Mouse (Mus musculus) lung, adult 2 months (tissue): ENCODE results near the gene Galns. TPM values are rescaled to one million over a fixed set of nuclear protein-coding genes. Genes with fewer than 3 reads are reported as not detected.

Experiments
- DNase-seq: peaks from one replicate; pipeline ENCODE4 v3.0.0; 2022
- H3K4me1 ChIP-seq: fragments of 200-500 bp; 2 replicates; pipeline ENCODE4 v1.6.1; 2011; ENCODE audit warnings: low read length; ENCODE audit not compliant: control insufficient read depth, insufficient read depth
- H3K4me3 ChIP-seq: fragments of 200-500 bp; replicated peaks from 2 replicates; pipeline ENCODE3; 2011; ENCODE audit warnings: low read depth, mild to moderate bottlenecking, control low read depth, low read length; ENCODE audit errors: extremely low read depth
- CTCF ChIP-seq: fragments of 200-500 bp; IDR thresholded peaks from 2 replicates; pipeline ENCODE4 v1.5.1; 2011; ENCODE audit warnings: mild to moderate bottlenecking, low read length, control low read depth; ENCODE audit not compliant: insufficient read depth
- POLR2A ChIP-seq: fragments of 200-500 bp; IDR thresholded peaks from 2 replicates; pipeline ENCODE4 v1.6.1; 2011; ENCODE audit warnings: low read depth, mild to moderate bottlenecking, control low read depth, low read length, borderline replicate concordance; ENCODE audit errors: extremely low read depth
- WGBS: fragments of 180-500 bp; shearing (Covaris S2); methylation state at CpG from one replicate; pipeline ENCODE4 v1.1.7; 2018; 5-methylcytosine and 5-hydroxymethylcytosine counted together
- polyA plus RNA-seq: library from polyadenylated mRNA; depleted of rRNA; stranded (reverse); fragments of >200 nt; gene quantifications from 2 replicates; pipeline ENCODE4 v1.2.3, GENCODE M21; 2012; rRNA removed

Galns gene
- 13.8 and 14.9 TPM in 2 replicates for polyA plus RNA-seq

GRCm38 (mm10) chr8:122611295-122612133 is at the start of gene Galns, which contains the start of gene Trappc2l:
Gene Galns (minus strand): TSS chr8:122611463.
Gene Trappc2l (plus strand): TSS chr8:122611640.
- Histone ChIP-seq H3K4me3 (peak within 1 kb of the TSS; percentile 89), H3K4me1 (peaks cover 12% of the 10 kb centered on the region)
- 1% methylated on average over 48 of the region's 57 CpGs for WGBS
- DNase-seq, result peak; percentile 94
- no peak for TF ChIP-seq CTCF
- peak; percentile 81 for TF ChIP-seq POLR2A

DNA sequence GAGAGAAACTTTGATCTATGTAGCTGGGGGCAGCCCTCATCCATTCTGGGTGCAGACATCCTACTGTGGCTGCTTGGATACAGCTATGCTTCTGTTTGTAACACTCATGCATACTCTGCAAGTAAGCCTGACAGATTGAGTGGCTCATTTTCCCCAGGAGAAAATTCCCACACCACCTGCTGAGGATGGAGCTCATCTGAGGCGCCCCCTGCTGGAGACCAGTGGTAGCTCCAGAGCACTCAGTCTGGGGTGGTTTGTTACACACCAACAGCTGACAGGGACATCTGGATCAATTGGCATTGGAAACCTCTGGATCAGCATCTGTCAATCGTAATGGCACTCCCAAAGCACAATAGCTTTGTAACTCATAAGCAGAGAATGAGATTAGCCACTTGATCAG is 48.8 kb upstream of the Galns start:
- 74% methylated on average over 2 of the region's 2 CpGs for WGBS
- Histone ChIP-seq H3K4me1 (peaks cover 62% of the 10 kb centered on the region), H3K4me3 (no peak overlapping the region)
- no peak for TF ChIP-seq POLR2A
- TF ChIP-seq CTCF, result peak; percentile 56
- no peak for DNase-seq

DNA sequence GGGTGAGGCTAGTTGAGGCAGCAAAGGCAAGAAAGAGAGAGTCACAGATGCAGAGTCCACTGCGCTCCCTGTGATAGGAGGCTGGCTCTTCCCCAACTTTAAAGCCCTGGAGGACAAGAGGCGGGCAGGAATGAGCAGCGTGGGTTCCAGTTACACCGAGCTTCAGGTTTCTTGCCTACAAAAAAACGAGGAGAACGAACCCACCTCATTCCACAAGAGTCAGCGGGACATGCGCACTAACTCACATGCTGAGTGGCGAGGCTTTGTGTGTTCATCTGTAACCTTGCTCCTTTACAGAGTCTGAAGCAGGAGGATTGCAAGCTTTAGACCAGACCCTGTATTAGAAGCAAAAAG is 47.5 kb upstream of the Galns start:
- no peak for TF ChIP-seq CTCF
- TF ChIP-seq POLR2A, result no peak
- WGBS, result 82% methylated on average over 9 of the region's 9 CpGs
- no peak overlapping the region for H3K4me3 ChIP-seq
- H3K4me1 ChIP-seq, result peaks cover 61% of the 10 kb centered on the region
- no peak for DNase-seq

GRCm38 (mm10) chr8:122658149-122658806 is 47.0 kb upstream of the Galns start:
- H3K4me1 ChIP-seq, result peaks cover 56% of the 10 kb centered on the region
- 72% methylated on average over 10 of the region's 10 CpGs for WGBS

GRCm38 (mm10) chr8:122656056-122656999 is 45.1 kb upstream of the Galns start:
- 38% methylated on average over 13 of the region's 13 CpGs for WGBS
- Histone ChIP-seq H3K4me3 (no peak overlapping the region), H3K4me1 (peaks cover 38% of the 10 kb centered on the region)
- TF ChIP-seq POLR2A, result no peak
- no peak for TF ChIP-seq CTCF
- peak; percentile 83 for DNase-seq

More at GRCm38 (mm10) chr8:122658149-122658806, 47.0 kb upstream of the Galns start:
- no peak for DNase-seq
- H3K4me3 ChIP-seq, result no peak overlapping the region
- no peak for TF ChIP-seq POLR2A
- no peak for TF ChIP-seq CTCF

DNA sequence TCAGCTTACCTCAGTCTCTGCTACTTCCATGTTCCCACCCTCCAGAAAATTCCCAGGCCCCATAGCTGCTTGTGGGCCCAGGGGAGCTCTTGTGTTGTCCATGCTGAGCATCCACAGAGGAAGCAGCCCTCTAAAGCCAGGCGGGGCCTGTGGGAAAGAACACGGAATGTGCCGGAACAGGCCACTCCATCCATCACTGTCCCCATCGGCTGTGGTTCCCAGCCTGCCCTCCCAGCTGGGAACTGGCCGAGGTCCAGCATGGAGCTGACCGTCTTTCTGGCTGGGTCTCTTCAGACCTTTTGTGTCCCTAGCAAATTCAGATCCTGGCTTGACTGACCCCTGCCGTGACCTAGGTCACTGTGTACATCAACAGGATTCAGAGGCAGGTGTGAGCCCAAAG is 43.5 kb upstream of the Galns start:
- TF ChIP-seq POLR2A, result no peak
- no peak for TF ChIP-seq CTCF
- peak; percentile 63 for DNase-seq
- H3K4me1 ChIP-seq, result peaks cover 32% of the 10 kb centered on the region
- no peak overlapping the region for H3K4me3 ChIP-seq
- 21% methylated on average over 7 of the region's 7 CpGs for WGBS

GRCm38 (mm10) chr8:122652643-122653042 is 41.4 kb upstream of the Galns start:
- TF ChIP-seq CTCF (no peak), POLR2A (no peak)
- H3K4me3 ChIP-seq, result no peak overlapping the region
- DNase-seq, result no peak
- WGBS, result 50% methylated on average over 6 of the region's 6 CpGs
- H3K4me1 ChIP-seq, result peaks cover 30% of the 10 kb centered on the region

GRCm38 (mm10) chr8:122651326-122651921 is 40.2 kb upstream of the Galns start:
- no peak for DNase-seq
- H3K4me3 ChIP-seq, result no peak overlapping the region
- peaks cover 22% of the 10 kb centered on the region for H3K4me1 ChIP-seq
- no peak for TF ChIP-seq POLR2A
- WGBS, result 65% methylated on average over 16 of the region's 16 CpGs
